Mouse (Mus musculus): Measurements from ENCODE around the gene Nectin4.
"Not testable (repeated sequence)": the region's sequence is repeated elsewhere in the genome, so short reads cannot be mapped to it uniquely, and the experiment has no call there.

The Nectin4 gene

GRCm38 (mm10) chr1:171369845-171370556, at the start of gene Nectin4:
TSS of gene Nectin4 (plus strand) at chr1:171370099.
- in situ Hi-C loops (cut with MboI) = loop anchor here (10.0 kb wide), 2 partner anchors 105 to 195 kb away; no protein-coding TSS in a partner anchor

- in situ Hi-C loops (cut with MboI) = no loop called here
These were observed 49.7 kb upstream of the Nectin4 start for GRCm38 (mm10) chr1:171320151-171320550.

- in situ Hi-C loops (cut with MboI) = no loop called here
These were observed 48.5 kb upstream of the Nectin4 start for GRCm38 (mm10) chr1:171321415-171321814.

- in situ Hi-C loops (cut with MboI) = no loop called here
These were observed 47.9 kb upstream of the Nectin4 start for GRCm38 (mm10) chr1:171322012-171322411.

- in situ Hi-C loops (cut with MboI) = no loop called here
These were observed 44.3 kb upstream of the Nectin4 start for GRCm38 (mm10) chr1:171325571-171325970.

GRCm38 (mm10) chr1:171326588-171326987, 43.3 kb upstream of the Nectin4 start:
- in situ Hi-C loops (cut with MboI) = not testable (repeated sequence)

- in situ Hi-C loops (cut with MboI) = no loop called here
These were observed 41.7 kb upstream of the Nectin4 start for GRCm38 (mm10) chr1:171328244-171328643.

- in situ Hi-C loops (cut with MboI) = no loop called here
These were observed 41.0 kb upstream of the Nectin4 start, which contains the start of gene Dedd for GRCm38 (mm10) chr1:171328839-171329432. TSS of gene Dedd (plus strand) at chr1:171329145.

- in situ Hi-C loops (cut with MboI) = no loop called here
These were observed 40.3 kb upstream of the Nectin4 start for GRCm38 (mm10) chr1:171329433-171330215.

- in situ Hi-C loops (cut with MboI) = no loop called here
These were observed 39.7 kb upstream of the Nectin4 start for GRCm38 (mm10) chr1:171330216-171330560.

- in situ Hi-C loops (cut with MboI) = no loop called here
These were observed 27.4 kb upstream of the Nectin4 start for GRCm38 (mm10) chr1:171342262-171343207.

- in situ Hi-C loops (cut with MboI) = no loop called here
These were observed 25.8 kb upstream of the Nectin4 start for GRCm38 (mm10) chr1:171343922-171344677.

GRCm38 (mm10) chr1:171344715-171345114, 25.2 kb upstream of the Nectin4 start:
- in situ Hi-C loops (cut with MboI) = no loop called here

- in situ Hi-C loops (cut with MboI) = no loop called here
These were observed 24.4 kb upstream of the Nectin4 start, which contains the start of the genes Nit1 and Pfdn2 for GRCm38 (mm10) chr1:171345225-171346094. TSS of gene Nit1 (minus strand) at chr1:171345646. TSS of gene Pfdn2 (plus strand) at chr1:171345670.

GRCm38 (mm10) chr1:171346095-171346450, 23.8 kb upstream of the Nectin4 start:
- in situ Hi-C loops (cut with MboI) = no loop called here

GRCm38 (mm10) chr1:171348665-171349064, 21.2 kb upstream of the Nectin4 start:
- in situ Hi-C loops (cut with MboI) = no loop called here

- in situ Hi-C loops (cut with MboI) = no loop called here
These were observed 20.7 kb upstream of the Nectin4 start for GRCm38 (mm10) chr1:171349210-171349609.

GRCm38 (mm10) chr1:171355812-171356340, 14.0 kb upstream of the Nectin4 start:
- in situ Hi-C loops (cut with MboI) = no loop called here

GRCm38 (mm10) chr1:171356814-171357213, 13.1 kb upstream of the Nectin4 start:
- in situ Hi-C loops (cut with MboI) = no loop called here
